Mouse (Mus musculus) adipocyte (in vitro differentiated cells): ENCODE results near the gene Flna.

Experiments
- DNase-seq: peaks from one replicate; pipeline ENCODE4 v3.0.0-alpha.2; 2016; ENCODE audit warnings: low spot score

The Flna gene

DNA sequence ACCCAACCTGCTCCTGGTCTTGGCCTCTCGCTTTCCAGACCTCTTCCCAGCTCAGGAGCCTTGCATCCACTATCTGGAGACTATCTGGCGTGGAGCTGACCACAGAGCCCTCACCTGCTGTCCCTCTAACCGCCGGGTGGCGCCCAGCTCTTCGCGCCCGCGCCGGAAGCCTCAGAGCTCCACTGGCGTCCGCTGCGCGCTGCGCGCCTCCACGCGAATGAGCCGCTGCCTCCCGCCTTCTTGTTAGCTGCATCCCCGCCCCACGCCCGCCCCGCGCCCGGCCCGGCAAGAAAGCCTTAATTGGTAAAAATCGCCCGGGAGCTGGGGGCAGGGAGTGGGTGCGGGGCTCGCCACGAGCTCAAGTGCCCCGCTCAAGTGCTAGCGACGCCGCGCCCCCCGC is at the start of gene Flna:
TSS of gene Flna (minus strand) at position 206 of the 400 bp plus-strand sequence.
- peak; percentile 28 for DNase-seq

DNA sequence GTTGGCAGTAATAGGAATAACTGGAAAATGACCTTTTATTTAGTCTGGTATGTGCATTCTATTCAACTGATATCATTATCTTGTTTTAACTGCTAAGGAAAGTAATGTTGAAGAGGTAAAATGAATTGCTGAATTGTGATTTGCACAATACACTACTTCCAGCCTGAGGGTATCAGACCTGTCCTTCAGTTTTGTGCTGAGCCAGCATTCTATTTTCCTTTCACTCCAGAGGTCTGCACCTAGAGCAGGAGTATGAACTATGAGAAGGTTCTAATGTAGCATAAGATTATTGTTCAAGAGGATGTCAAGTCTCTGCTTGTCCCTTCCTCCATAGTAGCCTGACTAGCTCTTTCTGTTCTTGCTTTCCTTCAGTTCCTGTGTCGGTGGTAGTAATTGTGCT is 48.7 kb upstream of the Flna start:
- no peak for DNase-seq

- peak; percentile 96 for DNase-seq
These were observed 47.2 kb upstream of the Flna start, which contains the start of gene Atp6ap1 for GRCm38 (mm10) chrX:74296538-74297448. Atp6ap1 (plus strand) TSS chrX:74297097.

GRCm38 (mm10) chrX:74293431-74293830 is 43.8 kb upstream of the Flna start:
- DNase-seq = no peak

GRCm38 (mm10) chrX:74283092-74283437 is 33.4 kb upstream of the Flna start:
- DNase-seq = no peak

DNA sequence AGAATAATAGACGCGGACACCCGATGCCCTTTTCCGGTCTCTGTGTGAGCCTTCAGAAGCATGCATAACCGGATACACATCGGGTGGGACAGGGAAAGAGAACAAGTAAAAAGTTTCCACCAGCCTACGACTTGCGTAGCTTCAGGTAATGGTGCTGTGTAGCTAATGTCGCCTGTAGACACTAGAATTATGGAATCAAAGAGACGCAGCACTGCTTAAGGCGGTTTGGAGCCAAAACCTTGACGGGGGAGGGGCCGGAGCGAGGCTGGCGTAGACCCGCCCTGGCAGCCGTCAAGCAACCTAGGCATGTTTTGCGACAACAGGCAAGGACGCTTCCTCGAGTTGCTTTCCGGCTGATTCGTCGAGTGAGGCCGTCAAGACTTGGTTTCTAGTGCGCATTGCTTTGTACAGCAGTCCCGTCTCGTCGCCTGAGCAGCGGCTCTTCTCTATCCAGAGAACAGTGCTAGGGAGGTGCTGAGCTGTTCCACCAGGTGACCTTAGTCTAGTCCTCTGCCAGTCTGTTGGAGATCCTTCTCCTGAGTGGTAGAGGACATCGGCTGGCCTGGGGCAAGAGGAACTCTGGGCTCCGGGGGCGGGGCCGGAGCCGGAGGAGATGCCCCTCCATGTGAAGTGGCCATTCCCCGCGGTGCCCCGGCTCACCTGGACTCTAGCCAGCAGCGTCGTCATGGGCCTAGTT is 32.9 kb upstream of the Flna start:
- DNase-seq = peak; percentile 91

- peak; percentile 86 for DNase-seq
These were observed 32.2 kb upstream of the Flna start, which contains the start of the genes Taz and Dnase1l1 for GRCm38 (mm10) chrX:74281732-74282394. Taz (plus strand) TSS chrX:74281912. Dnase1l1 (minus strand) TSS chrX:74282337.

DNA sequence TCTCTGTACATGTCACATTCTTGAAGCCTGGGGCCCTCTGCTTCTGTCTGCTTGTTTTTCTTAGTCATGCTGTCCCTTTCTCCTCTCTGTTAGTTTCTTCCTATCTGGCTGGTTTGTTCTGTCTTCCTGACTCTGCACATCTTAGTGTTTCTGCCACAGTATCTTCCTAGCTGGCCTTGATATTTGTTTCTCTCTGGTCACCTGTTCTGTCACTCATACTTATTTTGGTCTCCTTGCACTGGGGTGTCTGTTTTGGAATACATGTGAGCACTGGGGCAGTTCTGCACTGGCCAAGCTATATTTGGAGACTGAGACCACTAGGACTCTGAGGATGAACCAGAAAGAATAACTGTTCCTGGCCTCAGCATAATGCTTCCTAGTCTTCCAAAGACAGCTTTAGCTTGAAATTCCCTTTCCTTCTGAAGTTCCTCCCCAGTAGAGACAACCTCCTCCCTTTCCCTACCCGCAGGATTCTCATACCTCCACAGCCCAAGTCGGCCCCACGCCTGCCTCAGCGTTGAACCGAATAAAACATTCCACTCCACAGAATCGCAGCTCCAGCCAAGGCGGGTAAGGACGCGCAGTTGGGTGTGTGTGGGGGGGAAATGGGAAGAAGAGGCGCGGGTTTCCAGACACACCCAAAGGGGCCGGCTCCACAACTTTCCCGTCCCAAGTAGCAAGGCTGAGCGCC is 31.6 kb upstream of the Flna start:
- no peak for DNase-seq

DNA sequence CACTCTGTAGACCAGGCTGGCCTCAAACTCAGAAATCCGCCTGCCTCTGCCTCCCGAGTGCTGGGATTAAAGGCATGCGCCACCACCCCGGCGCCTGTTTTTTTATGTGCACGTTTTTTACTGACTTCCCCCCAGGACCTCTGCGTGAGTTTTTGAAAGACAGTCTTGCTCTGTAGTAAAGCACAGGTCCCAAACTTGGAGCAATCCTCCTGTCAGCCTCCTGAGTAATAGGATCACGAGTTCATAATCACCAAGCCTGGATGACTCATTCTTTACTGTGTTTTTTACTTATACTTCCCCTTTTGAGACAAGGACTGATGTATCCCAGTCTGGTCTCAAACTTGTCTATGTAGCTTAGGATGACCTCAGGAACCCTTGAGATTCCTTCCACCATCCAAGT is 28.3 kb upstream of the Flna start:
- no peak for DNase-seq

DNA sequence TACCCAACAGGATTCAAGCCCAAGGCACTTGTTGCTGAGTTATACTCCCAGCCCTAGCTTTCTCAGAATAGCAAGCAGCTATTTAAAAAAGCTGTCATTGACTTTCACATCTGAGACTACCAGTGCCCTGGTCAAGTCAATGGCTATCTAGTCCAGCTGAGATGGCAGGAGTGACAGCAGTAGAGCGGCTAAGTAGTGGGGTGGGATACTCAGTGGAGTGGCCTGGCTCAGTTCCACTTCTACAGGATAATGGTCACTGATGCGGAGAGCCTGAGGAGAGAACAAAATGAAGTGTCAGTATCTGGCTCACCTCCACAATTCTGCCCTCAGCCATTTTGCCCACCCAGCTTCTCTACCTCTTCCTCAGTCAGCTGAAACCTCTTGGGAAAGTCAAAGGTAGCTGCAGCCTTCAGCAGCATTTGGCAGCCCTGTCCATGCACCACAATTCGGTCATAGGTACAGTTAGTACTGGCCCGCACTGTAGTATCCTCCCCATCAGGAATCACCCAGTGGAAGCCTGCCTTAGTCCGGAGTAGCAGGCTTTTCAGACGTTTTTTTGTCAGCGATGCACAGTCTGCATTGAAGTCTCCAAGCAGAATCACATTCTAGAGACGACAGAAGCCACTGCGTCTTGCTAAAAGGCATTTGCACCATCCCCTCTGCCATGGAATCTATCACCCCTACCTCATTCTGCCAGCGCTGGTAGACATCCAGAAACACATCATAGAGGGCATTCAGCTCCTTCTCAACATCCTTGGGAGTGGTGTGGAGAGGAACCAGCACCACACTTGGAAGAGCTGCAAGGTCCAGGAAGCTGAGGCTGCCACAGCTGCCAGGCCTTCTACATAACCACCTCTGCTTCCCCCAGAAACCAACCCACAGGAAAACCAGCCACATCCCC is 24.1 kb upstream of the Flna start:
- DNase-seq = peak; percentile 44

- DNase-seq = peak; percentile 62
These were observed 21.4 kb upstream of the Flna start for GRCm38 (mm10) chrX:74270902-74271551.

- DNase-seq = peak; percentile 97
These were observed 20.7 kb upstream of the Flna start, which contains the start of gene Rpl10 for GRCm38 (mm10) chrX:74270062-74270901. Rpl10 (plus strand) TSS chrX:74270812.

- no peak for DNase-seq
These were observed 20.1 kb upstream of the Flna start for GRCm38 (mm10) chrX:74269736-74270061.

GRCm38 (mm10) chrX:74257746-74258145 is 8.1 kb upstream of the Flna start:
- no peak for DNase-seq

DNA sequence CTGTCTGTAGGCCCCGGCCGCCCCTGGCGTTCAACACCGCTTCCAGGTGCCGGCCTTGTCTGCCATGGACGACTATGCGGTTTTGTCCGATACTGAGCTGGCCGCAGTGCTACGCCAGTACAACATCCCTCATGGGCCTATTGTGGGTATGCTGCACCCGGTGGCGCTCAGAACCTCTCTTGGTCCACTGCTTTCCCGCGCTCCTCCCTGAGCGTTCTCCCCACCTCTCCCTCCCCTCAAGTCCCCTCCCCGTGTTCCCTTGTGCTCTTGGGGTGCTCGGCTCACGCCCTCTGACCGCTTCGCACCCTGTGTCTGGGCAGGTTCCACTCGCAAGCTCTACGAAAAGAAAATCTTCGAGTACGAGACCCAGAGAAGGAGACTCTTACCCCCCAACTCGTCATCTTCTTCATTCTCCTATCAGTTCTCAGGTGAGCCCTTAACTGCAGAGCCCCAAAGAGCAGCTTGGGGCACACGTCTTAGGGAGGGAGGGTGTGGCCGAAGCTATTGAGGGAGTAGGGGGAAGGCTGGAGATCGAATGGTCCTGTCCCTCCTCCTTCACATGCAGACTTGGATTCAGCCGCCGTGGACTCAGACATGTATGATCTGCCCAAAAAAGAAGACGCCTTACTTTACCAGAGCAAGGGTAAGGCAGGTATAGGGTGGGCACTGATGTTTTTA is 5.4 kb upstream of the Flna start:
- DNase-seq = no peak

GRCm38 (mm10) chrX:74254153-74254887 is 4.7 kb upstream of the Flna start, which contains the start of gene Emd:
Emd (plus strand) TSS chrX:74254687.
- DNase-seq = peak; percentile 97

DNA sequence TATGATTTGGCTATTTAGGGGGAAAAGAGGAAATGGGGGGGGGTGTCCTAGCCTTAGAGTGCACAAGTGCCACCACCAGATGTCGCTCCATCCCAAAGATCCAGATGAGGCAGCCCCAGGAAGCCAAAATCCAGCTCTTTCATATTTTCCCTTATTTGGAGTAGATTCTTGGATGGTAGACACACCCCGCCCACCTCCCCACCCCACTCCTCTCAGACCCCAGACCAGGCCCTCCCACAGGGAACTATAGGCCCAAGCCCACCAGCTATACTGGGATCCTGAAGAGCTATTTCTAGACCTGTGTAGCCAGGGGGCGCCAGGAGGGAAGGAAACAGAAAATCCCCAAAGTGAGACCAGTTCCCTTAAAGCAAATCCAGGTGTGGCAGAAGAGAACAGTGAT is 969 bp downstream of the Flna start:
- peak; percentile 75 for DNase-seq

DNA sequence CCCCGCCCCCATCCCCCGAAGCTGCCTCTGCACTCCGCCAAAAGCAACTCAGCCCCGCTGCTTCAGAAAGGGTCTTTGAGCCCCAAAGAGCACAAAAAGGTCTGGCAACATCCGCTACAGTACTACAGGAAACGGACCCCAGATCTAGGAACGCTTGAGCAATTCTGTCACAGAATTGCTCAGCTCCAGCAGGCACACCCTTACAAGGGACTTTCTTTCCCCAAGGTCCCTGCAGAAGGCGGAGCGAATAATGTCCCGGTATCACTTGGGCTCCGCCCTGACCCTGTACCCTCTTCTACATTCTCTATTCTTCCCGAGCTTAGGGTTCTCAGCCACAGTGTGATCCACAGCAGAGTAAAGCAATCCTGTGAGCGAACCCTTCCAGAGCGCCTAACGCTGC is 2.9 kb downstream of the Flna start:
- no peak for DNase-seq
